Mouse (Mus musculus): Measurements from ENCODE around the gene Serping1. TPM values are rescaled to one million over a fixed set of nuclear protein-coding genes. Genes with fewer than 3 reads are reported as not detected.

The Serping1 gene
- polyA plus RNA-seq, 1 experiment = 29.7 TPM

DNA sequence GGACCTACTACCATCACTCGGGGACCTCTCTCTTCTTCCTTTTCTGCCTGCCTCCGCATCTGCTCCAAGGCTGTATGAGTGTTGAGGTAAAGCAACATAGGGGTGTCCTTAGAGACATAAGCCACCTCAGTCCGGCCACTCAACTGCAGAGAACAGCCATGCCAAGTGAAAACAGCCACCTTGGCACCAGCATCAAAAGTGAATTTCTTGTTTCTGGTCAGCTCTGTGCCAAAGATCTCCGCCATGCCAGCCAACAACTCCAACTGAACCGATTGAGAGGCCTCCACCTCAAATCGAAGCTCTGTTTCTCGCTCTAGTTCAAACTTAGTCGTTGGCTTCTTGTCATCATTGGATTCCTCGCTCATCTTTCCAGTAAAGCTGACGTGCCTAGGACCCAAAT, 49.5 kb downstream of the Serping1 start:
- 87% methylated on average over 10 of the region's 10 CpGs for WGBS
- no peaks in the 10 kb centered on the region for H3K4me1 ChIP-seq (ENCODE audit: control insufficient read depth, insufficient read depth, low read length)
- H3K27ac ChIP-seq (ENCODE audit: control insufficient read depth, insufficient read depth, low read depth, low read length, poor library complexity) = no peak overlapping the region
- no peak overlapping the region for H3K4me3 ChIP-seq (replicated peaks; ENCODE audit: control insufficient read depth, low read depth, low read length)
- TF ChIP-seq CTCF (IDR thresholded peaks at IDR 0.05; ENCODE audit: control insufficient read depth, insufficient read depth, low read length) (no peak), POLR2A (IDR thresholded peaks at IDR 0.05; ENCODE audit: borderline replicate concordance, control insufficient read depth, low read depth, low read length) (no peak)

DNA sequence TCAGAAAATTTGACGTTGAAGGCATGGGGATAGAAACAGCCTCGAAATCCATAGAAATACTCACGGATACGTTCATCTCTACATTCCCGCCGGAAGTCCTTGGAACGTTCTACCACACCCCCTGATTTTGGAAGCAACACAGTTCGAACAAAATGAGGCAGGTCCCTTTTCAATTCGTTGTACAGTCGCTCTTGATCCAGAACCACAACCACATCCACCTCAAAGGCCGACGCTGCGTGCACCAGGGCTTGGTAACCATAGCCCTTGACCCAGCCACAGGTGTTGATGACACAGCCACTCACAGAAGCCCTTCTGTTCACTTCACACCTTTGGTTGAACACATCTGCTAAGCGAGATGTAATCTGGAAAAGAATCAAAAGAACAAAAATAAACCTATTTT, 51.4 kb downstream of the Serping1 start:
- H3K4me1 ChIP-seq (ENCODE audit: control insufficient read depth, insufficient read depth, low read length) = no peaks in the 10 kb centered on the region
- no peak overlapping the region for H3K27ac ChIP-seq (ENCODE audit: control insufficient read depth, insufficient read depth, low read depth, low read length, poor library complexity)
- WGBS = 90% methylated on average over 14 of the region's 14 CpGs
- H3K4me3 ChIP-seq (replicated peaks; ENCODE audit: control insufficient read depth, low read depth, low read length) = no peak overlapping the region
- TF ChIP-seq POLR2A (IDR thresholded peaks at IDR 0.05; ENCODE audit: borderline replicate concordance, control insufficient read depth, low read depth, low read length) = no peak
- TF ChIP-seq CTCF (IDR thresholded peaks at IDR 0.05; ENCODE audit: control insufficient read depth, insufficient read depth, low read length) = no peak

GRCm38 (mm10) chr2:84721182-84721581, 54.1 kb downstream of the Serping1 start:
- no peak overlapping the region for H3K4me3 ChIP-seq (replicated peaks; ENCODE audit: control insufficient read depth, low read depth, low read length)
- WGBS = 76% methylated on average over 3 of the region's 3 CpGs
- H3K27ac ChIP-seq (ENCODE audit: control insufficient read depth, insufficient read depth, low read depth, low read length, poor library complexity) = no peak overlapping the region
- TF ChIP-seq POLR2A (IDR thresholded peaks at IDR 0.05; ENCODE audit: borderline replicate concordance, control insufficient read depth, low read depth, low read length) (no peak), CTCF (IDR thresholded peaks at IDR 0.05; ENCODE audit: control insufficient read depth, insufficient read depth, low read length) (no peak)
- no peaks in the 10 kb centered on the region; the same call in 1 of the 2 replicates for H3K4me1 ChIP-seq (ENCODE audit: control insufficient read depth, insufficient read depth, low read length)

- WGBS = 90% methylated on average over 2 of the region's 2 CpGs
- Histone ChIP-seq H3K4me1 (ENCODE audit: control insufficient read depth, insufficient read depth, low read length) (no peaks in the 10 kb centered on the region; the same call in 1 of the 2 replicates), H3K4me3 (replicated peaks; ENCODE audit: control insufficient read depth, low read depth, low read length) (no peak overlapping the region), H3K27ac (ENCODE audit: control insufficient read depth, insufficient read depth, low read depth, low read length, poor library complexity) (no peak overlapping the region)
- no peak for TF ChIP-seq CTCF (IDR thresholded peaks at IDR 0.05; ENCODE audit: control insufficient read depth, insufficient read depth, low read length)
- TF ChIP-seq POLR2A (IDR thresholded peaks at IDR 0.05; ENCODE audit: borderline replicate concordance, control insufficient read depth, low read depth, low read length) = no peak
These were observed 54.5 kb downstream of the Serping1 start for GRCm38 (mm10) chr2:84720718-84721117.

DNA sequence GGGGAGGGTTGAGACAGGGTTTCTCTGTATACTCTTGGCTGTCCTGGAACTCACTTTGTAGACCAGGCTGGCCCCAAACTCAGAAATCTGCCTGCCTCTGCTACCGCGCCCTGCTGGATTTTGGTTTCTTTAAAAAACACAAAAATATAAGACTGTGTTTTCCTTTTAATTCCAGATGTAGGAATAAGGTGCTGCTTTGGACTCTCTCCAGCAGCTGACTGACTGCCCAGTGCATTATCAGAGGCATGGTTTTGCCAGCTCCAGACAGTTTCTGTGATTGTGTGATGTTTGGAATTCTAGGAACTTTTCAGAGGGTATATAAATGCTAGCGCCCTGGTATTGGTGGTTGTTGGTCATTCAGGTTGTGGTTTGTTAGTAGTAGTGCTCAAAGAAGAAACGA, 57.9 kb downstream of the Serping1 start:
- no peaks in the 10 kb centered on the region; the same call in 1 of the 2 replicates for H3K4me1 ChIP-seq (ENCODE audit: control insufficient read depth, insufficient read depth, low read length)
- TF ChIP-seq POLR2A (IDR thresholded peaks at IDR 0.05; ENCODE audit: borderline replicate concordance, control insufficient read depth, low read depth, low read length) = no peak
- H3K4me3 ChIP-seq (replicated peaks; ENCODE audit: control insufficient read depth, low read depth, low read length) = no peak overlapping the region
- WGBS = 93% methylated on average over 4 of the region's 4 CpGs
- no peak overlapping the region for H3K27ac ChIP-seq (ENCODE audit: control insufficient read depth, insufficient read depth, low read depth, low read length, poor library complexity)

DNA sequence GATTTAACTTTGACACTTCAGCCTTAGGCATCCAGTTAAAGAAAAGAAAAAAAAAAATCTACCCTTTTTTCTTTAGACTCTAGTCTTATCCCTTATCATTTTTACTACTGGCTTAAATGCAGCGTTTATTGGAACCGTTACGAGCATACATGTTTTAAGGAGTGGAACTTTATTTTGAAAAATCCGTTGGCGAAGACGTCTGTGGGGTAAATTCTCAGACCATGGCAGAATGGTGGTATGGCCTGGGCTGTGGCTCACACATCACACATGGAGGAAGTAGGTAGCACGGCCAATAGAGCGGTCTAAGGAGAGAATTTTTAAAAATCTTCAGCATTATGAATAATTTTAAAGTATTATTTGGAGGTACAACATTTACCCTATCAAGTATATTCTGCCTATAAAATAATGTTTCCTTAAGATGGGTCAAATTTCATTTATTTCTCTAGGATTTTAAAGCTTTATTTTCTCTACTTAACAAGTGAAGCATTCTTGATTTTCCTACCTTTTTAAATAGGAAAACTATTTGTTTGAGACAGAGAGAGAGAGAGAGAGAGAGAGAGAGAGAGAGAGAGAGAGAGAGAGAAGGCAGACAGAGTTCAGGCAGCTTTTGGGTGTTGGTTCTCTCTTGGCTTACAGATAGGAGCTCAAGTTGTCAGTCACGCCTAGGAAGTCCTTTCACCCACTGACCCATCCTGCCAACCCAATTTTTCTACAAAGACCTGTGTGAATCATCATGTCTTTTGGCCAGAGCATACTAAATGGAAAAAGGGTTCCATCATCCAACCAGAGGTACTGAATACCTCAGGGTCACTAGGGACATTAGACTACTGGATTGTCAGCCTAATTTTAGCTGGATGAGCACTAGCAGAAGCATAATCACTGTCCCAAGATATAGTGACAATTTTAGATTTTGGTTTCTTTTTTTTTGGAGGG, 58.6 kb downstream of the Serping1 start:
- Histone ChIP-seq H3K4me3 (replicated peaks; ENCODE audit: control insufficient read depth, low read depth, low read length) (peak overlapping the region; percentile 51), H3K4me1 (ENCODE audit: control insufficient read depth, insufficient read depth, low read length) (no peaks in the 10 kb centered on the region; the same call in 1 of the 2 replicates), H3K27ac (ENCODE audit: control insufficient read depth, insufficient read depth, low read depth, low read length, poor library complexity) (peak overlapping the region; percentile 36; the same call in 1 of the 2 replicates)
- 17% methylated on average over 9 of the region's 9 CpGs for WGBS
- no peak for TF ChIP-seq POLR2A (IDR thresholded peaks at IDR 0.05; ENCODE audit: borderline replicate concordance, control insufficient read depth, low read depth, low read length)
- TF ChIP-seq CTCF (IDR thresholded peaks at IDR 0.05; ENCODE audit: control insufficient read depth, insufficient read depth, low read length) = no peak

DNA sequence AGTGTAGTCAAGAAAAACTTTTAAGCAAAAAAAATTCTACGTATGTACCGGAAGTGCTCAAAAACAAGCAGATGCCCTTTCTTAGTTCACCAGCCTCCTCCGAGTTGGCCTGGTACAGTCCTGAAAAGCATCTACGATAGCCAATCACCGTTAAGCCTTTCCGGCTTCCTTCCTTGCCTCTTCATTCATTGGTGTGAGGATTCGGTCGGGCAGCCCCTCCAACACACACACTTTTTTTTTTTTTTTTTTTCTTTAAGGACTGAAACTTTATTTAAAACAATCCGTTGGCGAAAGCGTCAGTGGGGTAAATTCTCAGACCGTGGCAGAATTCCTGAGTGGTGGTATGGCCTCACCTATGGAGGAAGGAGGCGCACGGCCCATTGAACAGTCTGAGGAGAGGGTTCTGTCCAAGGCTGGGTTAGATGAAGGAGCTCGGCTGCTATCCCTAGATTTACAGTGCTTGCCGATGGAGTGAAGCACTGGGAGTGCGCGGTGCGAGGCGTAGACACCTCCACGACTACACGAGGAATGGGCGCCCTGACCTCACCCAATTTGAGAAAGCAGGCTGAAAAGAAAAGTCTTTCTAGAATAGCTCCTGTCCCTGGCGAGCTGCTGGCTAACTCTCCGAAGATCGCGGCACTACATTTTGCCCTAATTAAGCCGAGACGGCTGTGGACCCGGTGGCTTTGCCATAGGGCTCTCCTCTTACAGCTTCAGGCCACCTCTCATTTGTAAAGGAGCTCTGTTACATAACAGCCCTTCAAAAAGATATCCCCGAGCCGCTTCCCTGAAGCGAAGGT, 59.5 kb downstream of the Serping1 start:
- peak overlapping the region; percentile 95 for H3K4me3 ChIP-seq (replicated peaks; ENCODE audit: control insufficient read depth, low read depth, low read length)
- H3K4me1 ChIP-seq (ENCODE audit: control insufficient read depth, insufficient read depth, low read length) = no peaks in the 10 kb centered on the region; the same call in 1 of the 2 replicates
- peak overlapping the region; percentile 99 for H3K27ac ChIP-seq (ENCODE audit: control insufficient read depth, insufficient read depth, low read depth, low read length, poor library complexity)
- WGBS = under 1% methylated on average over 33 of the region's 33 CpGs
- TF ChIP-seq POLR2A (IDR thresholded peaks at IDR 0.05; ENCODE audit: borderline replicate concordance, control insufficient read depth, low read depth, low read length) (peak; percentile 65), CTCF (IDR thresholded peaks at IDR 0.05; ENCODE audit: control insufficient read depth, insufficient read depth, low read length) (no peak)

Other genes with a start within 250 kb of the Serping1 start
- 11.0 and 25.2 TPM in 2 replicates for gene Ctnnd1, start 124.7 kb downstream of the Serping1 start, polyA plus RNA-seq (2011; ENCODE audit: insufficient read depth, insufficient read length, low replicate concordance, missing spikeins)
- 0.50 TPM in 1 of 2 replicates, not detected in the other for gene Btbd18, start 116.4 kb downstream of the Serping1 start, polyA plus RNA-seq (2011; ENCODE audit: insufficient read depth, insufficient read length, low replicate concordance, missing spikeins)
- gene Selenoh, start 104.7 kb downstream of the Serping1 start, polyA plus RNA-seq (2011; ENCODE audit: insufficient read depth, insufficient read length, low replicate concordance, missing spikeins) = 46.2 and 93.3 TPM in 2 replicates
- gene Gm28635, start 97.4 kb downstream of the Serping1 start, polyA plus RNA-seq (2011; ENCODE audit: insufficient read depth, insufficient read length, low replicate concordance, missing spikeins) = not detected in 2 replicates
- gene Med19, start 97.0 kb downstream of the Serping1 start, polyA plus RNA-seq (2011; ENCODE audit: insufficient read depth, insufficient read length, low replicate concordance, missing spikeins) = 20.4 and 23.6 TPM in 2 replicates
- 23.5 and 35.9 TPM in 2 replicates for gene Tmx2, start 96.3 kb downstream of the Serping1 start, polyA plus RNA-seq (2011; ENCODE audit: insufficient read depth, insufficient read length, low replicate concordance, missing spikeins)
- gene Zdhhc5, start 60.3 kb downstream of the Serping1 start, polyA plus RNA-seq (2011; ENCODE audit: insufficient read depth, insufficient read length, low replicate concordance, missing spikeins) = 10.8 and 14.6 TPM in 2 replicates
- 17.4 and 25.1 TPM in 2 replicates for gene Clp1, start 48.1 kb downstream of the Serping1 start, polyA plus RNA-seq (2011; ENCODE audit: insufficient read depth, insufficient read length, low replicate concordance, missing spikeins)
- gene Ypel4, start 41.4 kb downstream of the Serping1 start, polyA plus RNA-seq (2011; ENCODE audit: insufficient read depth, insufficient read length, low replicate concordance, missing spikeins) = 172 and 242 TPM in 2 replicates
- gene Gm19426, start 31.8 kb downstream of the Serping1 start, polyA plus RNA-seq (2011; ENCODE audit: insufficient read depth, insufficient read length, low replicate concordance, missing spikeins) = not detected in 2 replicates
- 140 and 409 TPM in 2 replicates for gene Ube2l6, start 23.4 kb upstream of the Serping1 start, polyA plus RNA-seq (2011; ENCODE audit: insufficient read depth, insufficient read length, low replicate concordance, missing spikeins)
- 0.85 TPM in 1 of 2 replicates, not detected in the other for gene Smtnl1, start 47.2 kb upstream of the Serping1 start, polyA plus RNA-seq (2011; ENCODE audit: insufficient read depth, insufficient read length, low replicate concordance, missing spikeins)
- gene Timm10, start 51.6 kb upstream of the Serping1 start, polyA plus RNA-seq (2011; ENCODE audit: insufficient read depth, insufficient read length, low replicate concordance, missing spikeins) = 21.8 and 33.8 TPM in 2 replicates
- 142 and 195 TPM in 2 replicates for gene Slc43a1, start 63.4 kb upstream of the Serping1 start, polyA plus RNA-seq (2011; ENCODE audit: insufficient read depth, insufficient read length, low replicate concordance, missing spikeins)
- not detected in 2 replicates for gene Rtn4rl2, start 111.3 kb upstream of the Serping1 start, polyA plus RNA-seq (2011; ENCODE audit: insufficient read depth, insufficient read length, low replicate concordance, missing spikeins)
- gene Slc43a3, start 161.1 kb upstream of the Serping1 start, polyA plus RNA-seq (2011; ENCODE audit: insufficient read depth, insufficient read length, low replicate concordance, missing spikeins) = 80.0 and 90.6 TPM in 2 replicates
- 248 and 464 TPM in 2 replicates for gene Prg2, start 205.0 kb upstream of the Serping1 start, polyA plus RNA-seq (2011; ENCODE audit: insufficient read depth, insufficient read length, low replicate concordance, missing spikeins)
- 10.6 and 22.8 TPM in 2 replicates for gene Prg3, start 212.8 kb upstream of the Serping1 start, polyA plus RNA-seq (2011; ENCODE audit: insufficient read depth, insufficient read length, low replicate concordance, missing spikeins)

Data from bone marrow, adult 2 months (tissue).